Mouse (Mus musculus) MN1 (cell line): Measurements from ENCODE around the gene Tnfrsf18.
A peak's percentile ranks its signal among the peaks of the same experiment; 100 is the strongest.

ENCODE experiments used
- DNase-seq: peaks from one replicate; pipeline ENCODE4 v3.0.0-alpha.2; 2016; ENCODE audit warnings: low spot score

Gene Tnfrsf18

GRCm38 (mm10) chr4:156026013-156026412 is at the start of gene Tnfrsf18:
TSS of gene Tnfrsf18 (plus strand) at chr4:156026164.
- DNase-seq = peak; percentile 41

- no peak for DNase-seq
These were observed 44.4 kb upstream of the Tnfrsf18 start for GRCm38 (mm10) chr4:155981436-155982082.

GRCm38 (mm10) chr4:155983788-155984187 is 42.2 kb upstream of the Tnfrsf18 start:
- DNase-seq = no peak

GRCm38 (mm10) chr4:155991211-155991907 is 34.6 kb upstream of the Tnfrsf18 start:
- DNase-seq = no peak

- DNase-seq = no peak
These were observed 34.1 kb upstream of the Tnfrsf18 start for GRCm38 (mm10) chr4:155991908-155992230.

GRCm38 (mm10) chr4:155992241-155992905 is 33.6 kb upstream of the Tnfrsf18 start, which contains the start of the genes B3galt6 and Sdf4:
TSS of gene B3galt6 (minus strand) at chr4:155992649.
TSS of gene Sdf4 (plus strand) at chr4:155992872.
- DNase-seq = peak; percentile 85

GRCm38 (mm10) chr4:155992906-155993547 is 32.9 kb upstream of the Tnfrsf18 start:
- DNase-seq = peak; percentile 96

- no peak for DNase-seq
These were observed 32.4 kb upstream of the Tnfrsf18 start for GRCm38 (mm10) chr4:155993606-155994005.

- no peak for DNase-seq
These were observed 21.9 kb upstream of the Tnfrsf18 start for GRCm38 (mm10) chr4:156004109-156004508.

- no peak for DNase-seq
These were observed 17.6 kb upstream of the Tnfrsf18 start for GRCm38 (mm10) chr4:156008369-156008768.

- no peak for DNase-seq
These were observed 12.3 kb upstream of the Tnfrsf18 start, which contains the start of gene Tnfrsf4 for GRCm38 (mm10) chr4:156013637-156014036. TSS of gene Tnfrsf4 (plus strand) at chr4:156013843.

GRCm38 (mm10) chr4:156014436-156014835 is 11.5 kb upstream of the Tnfrsf18 start:
- no peak for DNase-seq

GRCm38 (mm10) chr4:156019771-156020170 is 6.2 kb upstream of the Tnfrsf18 start:
- DNase-seq = no peak

- no peak for DNase-seq
These were observed 4.6 kb upstream of the Tnfrsf18 start for GRCm38 (mm10) chr4:156021381-156021780.

GRCm38 (mm10) chr4:156021942-156022419 is 4.0 kb upstream of the Tnfrsf18 start:
- DNase-seq = no peak

- DNase-seq = no peak
These were observed 2.4 kb upstream of the Tnfrsf18 start for GRCm38 (mm10) chr4:156023520-156023919.

- DNase-seq = no peak
These were observed 1.8 kb upstream of the Tnfrsf18 start for GRCm38 (mm10) chr4:156024184-156024583.

GRCm38 (mm10) chr4:156028580-156028979 is 2.6 kb downstream of the Tnfrsf18 start:
- DNase-seq = no peak

GRCm38 (mm10) chr4:156030651-156031118 is 4.7 kb downstream of the Tnfrsf18 start:
- peak; percentile 21 for DNase-seq

GRCm38 (mm10) chr4:156031255-156031592 is 5.3 kb downstream of the Tnfrsf18 start:
- peak; percentile 16 for DNase-seq

GRCm38 (mm10) chr4:156031593-156032391 is 5.8 kb downstream of the Tnfrsf18 start:
- DNase-seq = peak; percentile 86
